20 mouse cellular contexts compared by ENCODE assay signal in genomic region chr6:6263293-6263911, GRCm38 (mm10).
"Had no signal": no experiment of that assay in that cellular context is flagged by ENCODE, and none has a peak within 500 bp of the region (broad histone marks: within the 10 kb centered on the region; RNA-seq: fewer than 3 reads in every experiment).

No protein-coding gene starts in this region.

- H3K27me3 ChIP-seq: liver, embryonic 13.5 days; neural tube, embryonic 12.5 days; neural tube, embryonic 15.5 days; stomach, embryonic 15.5 days had no signal

- H3K36me3 ChIP-seq: liver, embryonic 13.5 days; neural tube, embryonic 12.5 days; neural tube, embryonic 15.5 days; stomach, embryonic 15.5 days had no signal

- H3K27ac ChIP-seq: layer of hippocampus, adult 2 months; left cerebral cortex, adult 2 months; liver, embryonic 13.5 days; macrophage; neural tube, embryonic 12.5 days; neural tube, embryonic 15.5 days; stomach, embryonic 15.5 days had no signal

- ATAC-seq: lung, postnatal 0 days had no signal

- H3K4me3 ChIP-seq: layer of hippocampus, adult 2 months; left cerebral cortex, adult 2 months; liver, embryonic 13.5 days; neural tube, embryonic 12.5 days; neural tube, embryonic 15.5 days; stomach, embryonic 15.5 days had no signal

- H3K9ac ChIP-seq: liver, embryonic 13.5 days; lung, embryonic 14.5 days; neural tube, embryonic 12.5 days; neural tube, embryonic 15.5 days; stomach, embryonic 15.5 days had no signal

- DNase-seq: kidney, adult 18-20 months; kidney, adult 9 months; kidney, postnatal 14 days; layer of hippocampus, postnatal 36 days; liver, embryonic 13.5 days; lung, embryonic 14.5 days; midbrain, embryonic 14.5 days; right cerebral cortex, adult 18-20 months; right cerebral cortex, postnatal 14 days; right cerebral cortex, postnatal 4 days; thymus, adult 18-20 months; thymus, postnatal 4 days had no signal

- H3K4me1 ChIP-seq: liver, embryonic 13.5 days; neural tube, embryonic 12.5 days; neural tube, embryonic 15.5 days; stomach, embryonic 15.5 days had no signal

- H3K4me2 ChIP-seq: liver, embryonic 13.5 days; lung, embryonic 14.5 days; midbrain, embryonic 11.5 days; neural tube, embryonic 12.5 days; neural tube, embryonic 15.5 days; stomach, embryonic 15.5 days had no signal

- H3K9me3 ChIP-seq: liver, embryonic 13.5 days; neural tube, embryonic 12.5 days; neural tube, embryonic 15.5 days; stomach, embryonic 15.5 days had no signal
